Mouse (Mus musculus) lung, adult 2 months (tissue): ENCODE measurements around the gene Cpeb3.

ENCODE experiments used
- CTCF ChIP-seq: fragments of 200-500 bp; IDR thresholded peaks from 2 replicates; pipeline ENCODE4 v1.5.1; 2011; ENCODE audit warnings: mild to moderate bottlenecking, low read length, control low read depth; ENCODE audit not compliant: insufficient read depth
- POLR2A ChIP-seq: fragments of 200-500 bp; IDR thresholded peaks from 2 replicates; pipeline ENCODE4 v1.6.1; 2011; ENCODE audit warnings: low read depth, mild to moderate bottlenecking, control low read depth, low read length, borderline replicate concordance; ENCODE audit errors: extremely low read depth

- TF ChIP-seq CTCF: no peak
- TF ChIP-seq POLR2A: no peak
These were observed 30.3 kb downstream of the Cpeb3 start for GRCm38 (mm10) chr19:37177819-37178708.
